Mouse (Mus musculus) heart, adult 2 months (tissue): Measurements from ENCODE around the gene Gm10065.

Source experiments
- CTCF ChIP-seq: fragments of 200-600 bp; IDR thresholded peaks from 2 replicates; pipeline ENCODE4 v1.8.1; 2022; ENCODE audit warnings: antibody characterized with exemption, mild to moderate bottlenecking, moderate library complexity
- EP300 ChIP-seq: fragments of 200-500 bp; IDR thresholded peaks from 2 replicates; pipeline ENCODE4 v1.6.1; 2011; ENCODE audit warnings: low read depth, low read length, control low read depth; ENCODE audit not compliant: insufficient read depth
- POLR2A ChIP-seq: fragments of 200-500 bp; IDR thresholded peaks from 2 replicates; pipeline ENCODE4 v1.6.1; 2011; ENCODE audit warnings: mild to moderate bottlenecking, low read depth, low read length, control low read depth; ENCODE audit not compliant: insufficient read depth

DNA sequence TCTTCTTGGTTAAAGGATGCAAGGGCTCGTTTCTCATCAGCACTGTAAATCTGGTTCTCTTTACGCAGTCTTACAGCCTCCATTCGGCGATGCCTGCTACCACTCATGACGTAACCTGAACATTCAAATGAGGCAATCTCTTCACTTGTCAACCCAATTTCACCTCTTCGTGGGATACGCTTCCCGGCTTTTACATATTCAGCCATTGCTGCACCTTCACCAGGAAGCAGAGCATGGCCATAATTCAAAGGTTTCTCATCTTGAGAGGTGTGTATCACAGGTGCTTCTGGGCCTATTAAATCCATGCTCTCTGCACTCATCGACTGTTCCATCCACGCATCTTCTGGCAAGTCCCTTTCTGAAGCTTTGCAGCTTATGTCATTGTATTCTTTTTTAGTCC is 11.9 kb downstream of the Gm10065 start:
- TF ChIP-seq CTCF (no peak), POLR2A (no peak), EP300 (no peak)
